Mouse (Mus musculus) CH12.LX (cell line): ENCODE measurements around the gene Twsg1.
A peak's percentile ranks its signal among the peaks of the same experiment; 100 is the strongest.

Source experiments
- BHLHE40 ChIP-seq: IDR thresholded peaks from 2 replicates; pipeline ENCODE4 v1.6.1; 2011; ENCODE audit warnings: mild to moderate bottlenecking, low read depth, low read length, improper control_type of control experiment
- CTCF ChIP-seq, 2 experiments: IDR thresholded peaks in 1 of 2; conservative IDR thresholded peaks in 1 of 2; 2 replicates each; pipeline ENCODE4 v1.5.1; 2011 to 2012; ENCODE audit warnings: low read depth in 2 of 2, low read length in 2 of 2, improper control_type of control experiment in 1 of 2, inconsistent platforms in 1 of 2, mild to moderate bottlenecking in 1 of 2, moderate library complexity in 1 of 2
- HCFC1 ChIP-seq: IDR thresholded peaks from 2 replicates; pipeline ENCODE4 v1.6.1; 2012; ENCODE audit warnings: low read depth, mild to moderate bottlenecking, inconsistent platforms, low read length, improper control_type of control experiment

DNA sequence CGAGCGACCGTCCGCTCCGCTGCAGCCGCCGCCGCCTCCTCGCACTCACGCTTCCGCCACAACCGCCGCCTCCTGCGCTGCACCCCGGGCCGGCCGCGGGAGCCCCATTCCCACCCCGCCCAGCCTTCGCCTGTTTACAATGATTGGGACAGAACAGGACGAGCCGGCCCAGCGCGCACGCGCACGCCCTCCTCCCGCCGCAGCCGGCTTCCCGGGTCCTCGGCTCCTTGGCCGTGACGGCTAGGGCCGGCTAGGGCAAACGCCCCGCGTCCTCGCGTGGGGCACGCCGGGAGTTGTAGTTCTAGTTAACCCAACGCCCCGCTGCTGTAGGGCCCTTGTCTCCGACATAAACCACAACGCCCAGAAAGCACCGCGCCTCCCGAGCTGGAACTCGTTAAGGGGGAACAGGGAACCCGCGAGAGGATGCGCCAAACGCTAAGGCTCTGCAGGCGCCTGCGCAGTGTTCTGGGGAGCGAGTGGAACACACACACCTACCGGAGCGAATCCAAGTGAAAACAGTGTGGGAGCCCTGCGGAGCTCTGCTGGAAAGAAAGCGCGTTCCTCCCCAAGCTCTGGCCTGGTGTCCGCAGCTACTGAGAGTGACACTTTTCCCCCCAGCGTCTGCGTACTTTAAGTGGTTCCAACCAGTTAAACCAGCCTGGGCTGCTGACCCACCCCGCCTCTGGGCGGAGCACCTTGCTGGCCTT lies 66.2 kb downstream of the Twsg1 start:
- TF ChIP-seq HCFC1 = peak; percentile 99
- no peak for TF ChIP-seq CTCF (conservative IDR thresholded peaks at IDR 0.05 in 1 of 2, IDR thresholded peaks at IDR 0.05 in 1 of 2; ENCODE audit: low read depth in 2 of 2, low read length in 2 of 2)
- no peak for TF ChIP-seq BHLHE40
